Mouse (Mus musculus) left cerebral cortex, postnatal 25 days (tissue): ENCODE measurements at regions not wholly inside any gene's neighbourhood (a gene's known extent, or its start where the extent isn't known, plus 50 kb on each side); places are given as distances from the start of the nearest gene placed in this dataset.
"Not testable (repeated sequence)": the region's sequence is repeated elsewhere in the genome, so short reads cannot be mapped to it uniquely, and the experiment has no call there.

Experiments
- DNase-seq, 2 experiments: peaks; one replicate each; pipeline ENCODE4 v3.0.0; 2022; ENCODE audit warnings: low spot score in 2 of 2, mixed read lengths in 1 of 2
- intact Hi-C: fragments of 180-260 bp; cut with DNase I; formaldehyde crosslinking; loops from one replicate; pipeline ENCODE4 v1.15.1; 2025

GRCm38 (mm10) chr15:11505076-11505639, 105.7 kb upstream of the Tars start:
- intact Hi-C loops: no loop called here
- no peak for DNase-seq

- peak; percentile 6 to 25 for DNase-seq
- intact Hi-C loops: no loop called here
Measured at GRCm38 (mm10) chr15:11496436-11496835, 97.0 kb upstream of the Tars start.

GRCm38 (mm10) chr15:11489116-11489515, 89.7 kb upstream of the Tars start:
- DNase-seq: no peak
- intact Hi-C loops: no loop called here

GRCm38 (mm10) chr15:11487268-11487783, 87.9 kb upstream of the Tars start:
- intact Hi-C loops: no loop called here
- DNase-seq: no peak

GRCm38 (mm10) chr15:11483916-11484315, 84.5 kb upstream of the Tars start:
- intact Hi-C loops: no loop called here
- no peak for DNase-seq

- intact Hi-C loops: loop anchor here (5.0 kb wide), 1 partner anchor 47 kb away; no protein-coding TSS in a partner anchor
- DNase-seq: peak; percentile 14 to 57
Measured at GRCm38 (mm10) chr15:11479166-11479944, 79.9 kb upstream of the Tars start.

- DNase-seq: no peak
- intact Hi-C loops: loop anchor here (5.0 kb wide), 1 partner anchor 44 kb away; no protein-coding TSS in a partner anchor
Measured at GRCm38 (mm10) chr15:11476248-11476647, 76.8 kb upstream of the Tars start.

- intact Hi-C loops: no loop called here
- no peak for DNase-seq
Measured at GRCm38 (mm10) chr15:11463341-11463740, 63.9 kb upstream of the Tars start.

- DNase-seq, intact Hi-C loops: not testable (repeated sequence)
Measured at GRCm38 (mm10) chr15:11461575-11461974, 62.1 kb upstream of the Tars start.

GRCm38 (mm10) chr15:11459306-11459705, 59.8 kb upstream of the Tars start:
- intact Hi-C loops: no loop called here
- DNase-seq: no peak

- intact Hi-C loops: no loop called here
- DNase-seq: no peak
Measured at GRCm38 (mm10) chr15:11457278-11457677, 57.8 kb upstream of the Tars start.

- DNase-seq: no peak
- intact Hi-C loops: no loop called here
Measured at GRCm38 (mm10) chr15:11455982-11456381, 56.5 kb upstream of the Tars start.

GRCm38 (mm10) chr15:11455366-11455785, 55.9 kb upstream of the Tars start:
- no peak for DNase-seq
- intact Hi-C loops: no loop called here

- no peak for DNase-seq
- intact Hi-C loops: no loop called here
Measured at GRCm38 (mm10) chr15:11453997-11454396, 54.5 kb upstream of the Tars start.

- no peak for DNase-seq
- intact Hi-C loops: no loop called here
Measured at GRCm38 (mm10) chr15:11451635-11452034, 52.2 kb upstream of the Tars start.
